Mouse (Mus musculus): ENCODE measurements around the gene Lnx1. TPM values are rescaled to one million over a fixed set of nuclear protein-coding genes. Genes with fewer than 3 reads are reported as not detected.

Lnx1 gene
- polyA plus RNA-seq, 1 experiment from 2014 or later, result 2.0 TPM

- Histone ChIP-seq H3K9me3 (no peaks in the 10 kb centered on the region), H3K4me3 (no peak overlapping the region), H3K27ac (no peak overlapping the region), H3K9ac (no peak overlapping the region), H3K36me3 (no peaks in the 10 kb centered on the region), H3K4me2 (no peak overlapping the region), H3K4me1 (peaks cover 11% of the 10 kb centered on the region), H3K27me3 (no peaks in the 10 kb centered on the region)
- ATAC-seq (ENCODE audit: insufficient number of reproducible peaks, insufficient read depth, low FRiP score, low TSS enrichment, low read depth), result no peak
- WGBS, result 82% methylated on average over 9 of the region's 9 CpGs
These were observed 5.2 kb downstream of the Lnx1 start for GRCm38 (mm10) chr5:74697534-74697933.

GRCm38 (mm10) chr5:74694390-74694801 is 8.3 kb downstream of the Lnx1 start:
- no peak for ATAC-seq (ENCODE audit: insufficient number of reproducible peaks, insufficient read depth, low FRiP score, low TSS enrichment, low read depth)
- peaks cover 11% of the 10 kb centered on the region for H3K4me1 ChIP-seq
- H3K9ac ChIP-seq, result no peak overlapping the region
- no peak overlapping the region for H3K27ac ChIP-seq
- H3K36me3 ChIP-seq, result no peaks in the 10 kb centered on the region
- no peaks in the 10 kb centered on the region for H3K9me3 ChIP-seq
- 26% methylated on average over 7 of the region's 7 CpGs for WGBS
- H3K4me3 ChIP-seq, result no peak overlapping the region
- no peaks in the 10 kb centered on the region for H3K27me3 ChIP-seq
- H3K4me2 ChIP-seq, result no peak overlapping the region

- Histone ChIP-seq H3K36me3 (no peaks in the 10 kb centered on the region), H3K4me3 (no peak overlapping the region), H3K9me3 (no peaks in the 10 kb centered on the region), H3K27me3 (no peaks in the 10 kb centered on the region), H3K9ac (no peak overlapping the region), H3K4me1 (peaks cover 12% of the 10 kb centered on the region), H3K4me2 (no peak overlapping the region), H3K27ac (no peak overlapping the region)
- WGBS, result 60% methylated on average over 2 of the region's 2 CpGs
- ATAC-seq (ENCODE audit: insufficient number of reproducible peaks, insufficient read depth, low FRiP score, low TSS enrichment, low read depth), result no peak
These were observed 8.9 kb downstream of the Lnx1 start for GRCm38 (mm10) chr5:74693836-74694235.

GRCm38 (mm10) chr5:74692411-74693090 is 10.2 kb downstream of the Lnx1 start:
- no peaks in the 10 kb centered on the region for H3K27me3 ChIP-seq
- no peak overlapping the region for H3K9ac ChIP-seq
- H3K27ac ChIP-seq, result no peak overlapping the region
- no peak overlapping the region for H3K4me3 ChIP-seq
- H3K4me2 ChIP-seq, result no peak overlapping the region
- 87% methylated on average over 6 of the region's 6 CpGs for WGBS
- H3K36me3 ChIP-seq, result no peaks in the 10 kb centered on the region
- no peaks in the 10 kb centered on the region for H3K9me3 ChIP-seq
- no peak for ATAC-seq (ENCODE audit: insufficient number of reproducible peaks, insufficient read depth, low FRiP score, low TSS enrichment, low read depth)
- H3K4me1 ChIP-seq, result peaks cover 14% of the 10 kb centered on the region

GRCm38 (mm10) chr5:74688822-74689221 is 13.9 kb downstream of the Lnx1 start:
- H3K4me3 ChIP-seq, result no peak overlapping the region
- no peak overlapping the region for H3K27ac ChIP-seq
- ATAC-seq (ENCODE audit: insufficient number of reproducible peaks, insufficient read depth, low FRiP score, low TSS enrichment, low read depth), result no peak
- WGBS, result 74% methylated on average over 2 of the region's 2 CpGs
- no peaks in the 10 kb centered on the region for H3K36me3 ChIP-seq
- no peaks in the 10 kb centered on the region for H3K27me3 ChIP-seq
- H3K4me1 ChIP-seq, result peaks cover 3% of the 10 kb centered on the region
- H3K9me3 ChIP-seq, result no peaks in the 10 kb centered on the region
- no peak overlapping the region for H3K4me2 ChIP-seq
- no peak overlapping the region for H3K9ac ChIP-seq

- Histone ChIP-seq H3K4me3 (no peak overlapping the region), H3K9ac (no peak overlapping the region), H3K9me3 (no peaks in the 10 kb centered on the region), H3K36me3 (no peaks in the 10 kb centered on the region), H3K4me1 (peaks cover 3% of the 10 kb centered on the region; the same call in 1 of the 2 replicates), H3K27me3 (no peaks in the 10 kb centered on the region), H3K4me2 (no peak overlapping the region), H3K27ac (no peak overlapping the region)
- no peak for ATAC-seq (ENCODE audit: insufficient number of reproducible peaks, insufficient read depth, low FRiP score, low TSS enrichment, low read depth)
- WGBS, result 59% methylated on average over 5 of the region's 5 CpGs
These were observed 17.8 kb downstream of the Lnx1 start for GRCm38 (mm10) chr5:74684944-74685343.

- ATAC-seq (ENCODE audit: insufficient number of reproducible peaks, insufficient read depth, low FRiP score, low TSS enrichment, low read depth), result no peak
- Histone ChIP-seq H3K36me3 (no peaks in the 10 kb centered on the region), H3K27me3 (no peaks in the 10 kb centered on the region), H3K4me3 (no peak overlapping the region), H3K4me2 (no peak overlapping the region), H3K27ac (no peak overlapping the region), H3K9me3 (no peaks in the 10 kb centered on the region), H3K9ac (no peak overlapping the region), H3K4me1 (peaks cover 2% of the 10 kb centered on the region; the same call in 1 of the 2 replicates)
- 85% methylated on average over 2 of the region's 2 CpGs for WGBS
These were observed 18.9 kb downstream of the Lnx1 start for GRCm38 (mm10) chr5:74683832-74684231.

GRCm38 (mm10) chr5:74682735-74683134 is 20.0 kb downstream of the Lnx1 start:
- Histone ChIP-seq H3K27me3 (no peaks in the 10 kb centered on the region), H3K4me2 (no peak overlapping the region), H3K4me3 (no peak overlapping the region), H3K9me3 (no peaks in the 10 kb centered on the region), H3K4me1 (peaks cover 5% of the 10 kb centered on the region), H3K36me3 (no peaks in the 10 kb centered on the region), H3K27ac (no peak overlapping the region), H3K9ac (no peak overlapping the region)
- ATAC-seq (ENCODE audit: insufficient number of reproducible peaks, insufficient read depth, low FRiP score, low TSS enrichment, low read depth), result no peak
- WGBS, result 90% methylated on average over 1 of the region's 1 CpGs

GRCm38 (mm10) chr5:74679631-74680030 is 23.1 kb downstream of the Lnx1 start:
- H3K27ac ChIP-seq, result no peak overlapping the region
- H3K9ac ChIP-seq, result no peak overlapping the region
- H3K36me3 ChIP-seq, result no peaks in the 10 kb centered on the region
- no peaks in the 10 kb centered on the region for H3K9me3 ChIP-seq
- ATAC-seq (ENCODE audit: insufficient number of reproducible peaks, insufficient read depth, low FRiP score, low TSS enrichment, low read depth), result no peak
- H3K4me1 ChIP-seq, result peaks cover 14% of the 10 kb centered on the region
- no peak overlapping the region for H3K4me3 ChIP-seq
- no peak overlapping the region for H3K4me2 ChIP-seq
- no peaks in the 10 kb centered on the region for H3K27me3 ChIP-seq
- WGBS, result 89% methylated on average over 7 of the region's 7 CpGs

- WGBS, result 88% methylated on average over 5 of the region's 5 CpGs
- no peak overlapping the region for H3K27ac ChIP-seq
- no peak overlapping the region for H3K4me3 ChIP-seq
- no peaks in the 10 kb centered on the region for H3K9me3 ChIP-seq
- H3K9ac ChIP-seq, result no peak overlapping the region
- no peaks in the 10 kb centered on the region for H3K36me3 ChIP-seq
- H3K4me2 ChIP-seq, result no peak overlapping the region
- no peak for ATAC-seq (ENCODE audit: insufficient number of reproducible peaks, insufficient read depth, low FRiP score, low TSS enrichment, low read depth)
- H3K4me1 ChIP-seq, result peaks cover 19% of the 10 kb centered on the region
- H3K27me3 ChIP-seq, result no peaks in the 10 kb centered on the region
These were observed 24.0 kb downstream of the Lnx1 start for GRCm38 (mm10) chr5:74678693-74679092.

GRCm38 (mm10) chr5:74677399-74678338 is 25.0 kb downstream of the Lnx1 start:
- no peak for ATAC-seq (ENCODE audit: insufficient number of reproducible peaks, insufficient read depth, low FRiP score, low TSS enrichment, low read depth)
- H3K27me3 ChIP-seq, result no peaks in the 10 kb centered on the region
- no peak overlapping the region for H3K4me3 ChIP-seq
- H3K27ac ChIP-seq, result peak overlapping the region; percentile 63; the same call in 1 of the 2 replicates
- peak overlapping the region; percentile 36 for H3K4me2 ChIP-seq
- 0 out of 2 replicates have a peak overlapping the region, but pooled peaks have one; percentile 17 for H3K9ac ChIP-seq
- H3K36me3 ChIP-seq, result no peaks in the 10 kb centered on the region
- WGBS, result 63% methylated on average over 19 of the region's 19 CpGs
- H3K9me3 ChIP-seq, result no peaks in the 10 kb centered on the region
- H3K4me1 ChIP-seq, result peaks cover 19% of the 10 kb centered on the region

GRCm38 (mm10) chr5:74672556-74672955 is 30.2 kb downstream of the Lnx1 start:
- no peaks in the 10 kb centered on the region for H3K36me3 ChIP-seq
- no peak for ATAC-seq (ENCODE audit: insufficient number of reproducible peaks, insufficient read depth, low FRiP score, low TSS enrichment, low read depth)
- 90% methylated on average over 5 of the region's 5 CpGs for WGBS
- H3K27me3 ChIP-seq, result no peaks in the 10 kb centered on the region
- no peak overlapping the region for H3K4me2 ChIP-seq
- H3K27ac ChIP-seq, result no peak overlapping the region
- peaks cover 12% of the 10 kb centered on the region for H3K4me1 ChIP-seq
- H3K9ac ChIP-seq, result no peak overlapping the region
- no peak overlapping the region for H3K4me3 ChIP-seq
- no peaks in the 10 kb centered on the region for H3K9me3 ChIP-seq

Data from embryonic facial prominence, embryonic 13.5 days (tissue).